Mouse (Mus musculus): ENCODE measurements around the gene Ddx24.

The Ddx24 gene

DNA sequence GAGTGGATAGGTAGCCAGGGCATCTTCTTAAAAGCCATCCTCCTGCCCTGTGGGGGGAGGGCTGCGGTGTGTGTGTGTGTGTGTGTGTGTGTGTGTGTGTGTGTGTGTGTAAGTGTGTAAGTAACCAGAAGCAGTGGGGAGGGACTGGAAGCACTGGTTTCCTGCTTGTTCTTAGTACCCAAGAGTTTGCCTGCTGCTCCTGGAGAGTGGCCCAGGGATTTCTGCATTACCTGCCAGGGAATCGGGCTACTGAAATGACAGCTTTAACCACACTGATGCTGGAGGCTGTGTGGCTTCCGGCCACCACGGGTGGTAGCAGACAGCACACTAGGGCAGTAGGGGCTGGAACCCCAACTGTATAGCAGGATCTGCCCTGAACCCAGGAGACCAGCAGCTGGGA is 35.6 kb downstream of the Ddx24 start:
- no peak for DNase-seq (ENCODE audit: low spot score in 2 of 2)

DNA sequence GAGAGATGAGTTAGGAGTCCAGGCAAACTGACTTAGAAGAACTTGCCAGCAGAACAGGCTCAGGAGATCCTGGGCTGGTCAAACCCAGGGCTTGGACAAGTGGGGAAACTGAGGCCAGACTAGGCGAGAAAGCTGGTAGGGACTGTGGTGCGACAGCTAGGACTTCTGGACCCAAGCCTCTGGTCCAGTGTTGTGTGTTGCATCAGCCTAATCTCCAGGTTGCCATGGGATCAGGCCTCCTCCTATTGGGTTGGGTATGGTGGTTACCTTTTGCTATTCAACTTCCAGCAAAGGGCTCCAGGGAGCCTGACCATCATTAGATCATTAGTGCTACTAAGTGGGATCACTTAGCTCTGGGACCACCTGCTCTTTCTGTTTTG is 36.3 kb downstream of the Ddx24 start:
- DNase-seq (ENCODE audit: low spot score in 2 of 2) = no peak

DNA sequence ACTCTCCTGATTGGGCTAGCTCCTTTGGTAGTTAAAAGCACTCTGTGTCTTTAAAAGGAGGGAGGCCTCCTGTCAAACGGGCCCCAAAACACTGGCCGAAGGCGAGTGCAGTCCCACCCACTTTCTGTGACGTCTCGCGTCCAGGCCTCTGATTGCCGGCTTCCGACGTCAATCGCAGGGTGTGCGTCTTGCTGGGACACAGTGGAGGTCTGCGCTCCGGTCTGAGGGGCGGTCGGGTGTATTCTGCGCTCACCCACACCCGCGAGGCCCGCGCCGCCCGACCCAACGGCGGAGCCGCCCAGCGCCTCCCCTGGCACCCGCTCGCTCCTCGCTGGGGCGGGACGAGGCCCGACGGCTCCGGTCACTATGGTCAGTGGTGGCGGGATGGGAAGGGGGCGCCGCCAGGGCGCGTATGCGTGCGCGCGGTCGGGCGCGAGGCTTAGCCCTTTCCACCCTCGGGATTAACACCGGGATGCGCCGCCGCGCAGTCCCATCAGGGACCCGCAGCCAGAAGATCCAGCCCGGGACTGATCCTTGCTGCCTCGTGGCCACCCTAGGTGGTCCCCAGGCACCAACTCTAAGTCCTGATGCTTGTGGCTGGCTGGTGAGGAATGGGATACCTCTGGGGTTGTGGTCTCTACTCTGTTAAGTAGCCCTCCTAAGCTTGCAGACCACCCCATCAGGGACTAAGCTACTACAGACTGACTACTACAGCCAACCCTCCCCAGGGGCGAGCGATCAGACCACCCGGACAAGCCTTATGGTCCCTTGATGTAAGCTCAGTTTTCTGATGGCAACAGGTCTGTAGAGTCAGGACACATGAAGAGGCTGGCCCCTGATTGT is 36.9 kb downstream of the Ddx24 start, which contains the start of gene Otub2:
Gene Otub2, plus strand, starts transcription at position 178 of the 843 bp plus-strand sequence.
- DNase-seq (ENCODE audit: low spot score in 2 of 2) = peak; percentile 96 to 97

DNA sequence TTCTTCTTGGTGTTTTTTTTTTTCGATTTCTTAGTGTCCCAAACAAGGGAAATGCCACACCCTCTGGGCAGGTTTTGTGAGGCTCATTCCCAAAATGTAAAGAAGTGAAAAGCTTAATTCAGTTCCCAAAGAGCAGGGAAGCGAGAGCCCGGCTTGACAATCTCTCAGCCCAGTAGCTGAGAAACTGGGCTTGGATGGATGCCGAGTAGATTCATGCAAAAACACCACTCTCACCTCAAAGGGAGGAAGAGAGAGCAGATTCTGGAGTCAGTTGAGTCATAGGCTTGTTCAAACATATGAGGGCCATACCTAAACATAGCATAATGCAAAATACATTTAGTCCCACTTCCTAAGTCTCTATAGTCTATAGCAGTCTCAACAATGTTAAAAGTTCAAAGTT is 45.4 kb downstream of the Ddx24 start:
- no peak for DNase-seq (ENCODE audit: low spot score in 2 of 2)

DNA sequence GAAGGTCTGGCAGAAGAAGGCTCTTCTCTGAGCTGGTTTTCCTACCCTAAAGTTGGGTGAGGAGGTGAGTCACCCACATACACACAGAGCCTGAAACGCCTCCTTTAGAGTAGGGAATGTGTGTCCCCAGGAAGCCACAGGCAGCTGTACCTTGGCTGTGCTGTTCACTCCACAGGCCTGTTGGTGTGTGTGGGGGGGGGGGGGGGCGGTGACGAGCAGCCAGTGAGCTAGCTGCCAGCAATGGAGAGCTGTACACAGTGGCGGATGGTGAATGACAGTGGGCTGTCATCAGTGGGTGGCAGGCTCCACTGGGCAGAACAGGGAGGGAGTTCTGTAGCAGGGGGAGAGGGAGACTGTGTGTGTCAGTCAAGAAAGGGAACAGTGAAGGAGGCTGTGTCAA is 48.9 kb downstream of the Ddx24 start:
- DNase-seq (ENCODE audit: low spot score in 2 of 2) = no peak

DNA sequence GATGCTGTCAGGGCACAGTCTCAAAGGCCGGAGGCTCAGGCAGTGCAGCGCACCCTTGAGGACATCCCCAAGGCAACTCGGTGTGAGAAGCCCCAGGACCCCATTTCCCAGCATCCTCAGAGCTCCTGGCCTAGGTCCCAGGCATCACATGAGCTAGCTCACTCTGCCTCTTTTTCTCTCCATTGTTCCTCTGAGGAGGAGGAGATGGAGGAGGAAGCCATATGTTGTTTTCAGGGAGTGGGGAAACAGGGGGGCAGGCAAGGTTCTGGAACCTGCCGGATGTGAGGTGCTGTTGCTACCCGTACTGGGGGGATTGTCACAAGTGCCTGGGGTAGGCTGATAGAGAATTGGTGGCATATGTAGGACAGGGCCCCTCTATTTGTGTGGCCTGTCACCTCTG is 49.5 kb downstream of the Ddx24 start:
- no peak for DNase-seq (ENCODE audit: low spot score in 2 of 2)

DNA sequence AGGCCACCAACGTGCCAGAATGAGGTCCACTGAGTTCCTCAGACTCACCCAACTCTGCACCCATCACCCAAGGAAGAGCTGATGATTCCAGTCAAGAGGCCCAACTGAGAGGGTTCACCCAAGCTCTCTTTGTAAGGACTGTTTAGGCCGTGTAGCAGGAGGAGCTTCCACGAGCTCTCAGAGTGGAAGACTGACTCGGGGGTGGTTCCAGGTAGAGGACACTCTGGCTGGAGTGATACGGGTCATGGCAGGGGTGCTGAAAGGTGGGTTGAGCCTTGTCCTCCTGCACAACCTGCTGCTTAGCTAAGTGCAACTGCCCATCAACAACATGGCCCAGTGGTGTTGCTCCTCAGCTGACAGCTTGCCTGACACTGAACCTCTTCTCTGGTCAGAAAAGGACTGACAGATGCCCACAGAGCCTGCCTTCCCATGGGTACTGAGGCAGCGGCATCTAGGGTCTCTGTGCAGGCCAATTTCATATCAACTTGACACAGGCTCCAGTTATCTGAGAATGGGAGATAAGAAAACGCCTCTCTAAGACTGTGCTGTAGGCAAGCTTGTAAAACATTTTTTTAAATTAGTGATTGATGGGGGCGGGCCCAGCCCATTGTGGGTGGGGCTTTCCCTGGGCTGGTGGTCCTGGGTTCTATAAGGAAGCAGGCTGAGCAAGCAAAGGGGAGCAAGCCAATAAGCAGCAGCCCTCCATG is 51.9 kb downstream of the Ddx24 start:
- DNase-seq (ENCODE audit: low spot score in 2 of 2) = no peak

DNA sequence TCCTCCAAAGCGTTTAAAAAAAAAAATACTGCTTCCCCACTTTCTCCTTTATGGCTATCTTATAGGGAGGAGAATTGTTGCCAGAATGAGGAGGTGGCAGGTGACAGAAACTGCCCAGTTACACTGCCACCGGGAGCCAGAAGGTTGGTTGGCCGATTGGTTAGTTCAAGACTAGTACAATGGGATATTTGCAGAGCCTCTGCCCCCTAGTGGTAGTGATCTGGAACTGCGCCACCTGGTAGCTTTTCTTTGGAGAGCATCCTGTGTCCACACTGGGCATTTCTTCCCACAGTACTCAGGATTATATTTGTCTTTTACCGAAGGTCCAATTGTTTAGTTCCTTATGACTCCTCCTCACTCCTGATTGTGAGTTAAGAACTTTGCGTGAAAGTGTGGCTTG is 53.9 kb downstream of the Ddx24 start:
- peak in 1 of 2 experiments; percentile 47 for DNase-seq (ENCODE audit: low spot score in 2 of 2)

DNA sequence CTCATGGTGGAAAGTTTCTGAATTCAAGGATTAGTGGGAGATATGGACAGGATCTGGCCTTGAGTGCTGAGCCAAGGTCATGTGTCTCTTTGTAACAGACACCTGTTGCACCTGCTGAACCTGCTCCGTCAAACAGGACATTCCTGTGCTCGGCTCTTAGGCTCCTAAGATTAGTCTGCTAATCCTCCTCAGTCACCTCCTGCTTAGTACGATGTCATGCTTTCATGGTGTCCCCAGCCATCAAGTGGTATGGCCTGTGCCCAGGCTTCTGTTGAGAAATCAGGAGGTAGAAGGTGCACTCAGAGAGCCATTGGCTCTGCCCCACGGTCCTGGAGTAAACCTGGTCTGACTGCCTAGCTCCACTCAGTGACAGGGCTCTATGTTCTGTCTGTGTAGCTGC is 54.8 kb downstream of the Ddx24 start:
- DNase-seq (ENCODE audit: low spot score in 2 of 2) = no peak

DNA sequence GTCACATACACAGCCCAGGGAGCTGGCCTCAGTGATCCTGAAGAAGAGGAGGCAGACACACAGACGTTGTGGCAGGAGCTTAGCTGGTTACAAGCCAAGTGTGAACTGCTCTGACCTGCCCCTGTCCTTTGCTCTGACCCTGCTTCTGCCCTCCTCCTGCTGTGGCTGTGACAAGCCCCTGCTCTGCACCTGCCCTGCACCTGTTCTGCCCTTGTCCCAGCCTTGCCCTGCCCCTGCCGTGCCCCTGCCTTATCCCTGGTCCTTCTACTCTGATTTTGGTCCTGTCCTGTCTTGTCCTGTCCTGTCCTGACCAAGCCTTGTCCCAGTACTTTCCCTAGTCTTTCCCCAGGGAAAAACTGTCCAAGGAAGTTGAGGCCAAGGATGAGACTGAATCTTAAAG is 56.9 kb downstream of the Ddx24 start:
- DNase-seq (ENCODE audit: low spot score in 2 of 2) = no peak

DNA sequence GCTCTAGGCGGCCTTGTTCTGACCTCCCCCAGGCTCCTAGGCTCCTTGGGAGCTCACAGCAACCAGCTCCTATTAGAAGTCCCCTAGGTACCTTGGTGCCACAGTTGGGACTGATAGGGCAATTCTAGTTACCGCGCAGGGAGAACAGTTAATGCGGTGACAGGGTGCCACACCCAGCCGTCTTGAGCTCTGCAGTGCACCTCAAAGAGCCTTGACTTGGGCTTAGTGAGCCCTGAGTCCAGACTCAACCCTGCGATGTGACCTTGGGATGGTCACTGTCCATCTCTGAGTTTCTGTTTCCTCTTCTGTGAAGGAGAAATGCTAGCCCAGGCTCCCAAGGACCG is 57.3 kb downstream of the Ddx24 start:
- no peak for DNase-seq (ENCODE audit: low spot score in 2 of 2)

DNA sequence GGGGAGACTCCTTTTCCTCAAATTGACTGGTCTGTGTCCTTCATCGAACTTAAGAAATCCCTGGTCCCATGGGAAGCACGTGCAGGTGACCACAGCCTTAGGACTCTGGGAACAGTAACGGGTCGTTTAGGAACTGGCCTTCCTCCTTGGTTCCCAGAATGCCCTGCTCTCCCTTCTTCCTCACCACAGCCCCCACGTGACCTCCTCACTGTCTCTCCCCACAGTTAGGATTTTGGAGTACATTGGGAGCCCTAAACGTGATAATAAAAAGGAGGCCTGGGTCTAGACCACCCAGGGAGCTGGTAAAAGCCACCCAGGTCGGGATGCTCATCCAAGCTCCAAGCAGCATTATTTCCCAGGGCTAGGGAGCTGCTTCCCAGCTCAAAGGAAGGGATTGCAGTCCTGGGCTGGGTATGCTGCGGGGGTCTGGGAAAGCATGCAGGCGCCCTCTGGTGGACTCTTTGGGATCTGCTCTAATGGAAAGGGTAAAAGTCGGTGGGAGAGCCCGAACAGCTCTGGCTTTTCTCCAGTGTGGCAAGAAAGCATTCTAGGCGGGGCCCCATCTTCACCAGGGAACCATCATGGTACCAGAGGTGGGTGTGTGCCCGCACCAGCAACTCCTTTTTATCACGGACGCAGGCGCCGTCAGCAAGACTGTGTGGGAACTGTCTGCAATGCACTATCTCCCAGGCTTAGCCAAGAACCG is 57.9 kb downstream of the Ddx24 start:
- peak; percentile 43 to 58 for DNase-seq (ENCODE audit: low spot score in 2 of 2)

DNA sequence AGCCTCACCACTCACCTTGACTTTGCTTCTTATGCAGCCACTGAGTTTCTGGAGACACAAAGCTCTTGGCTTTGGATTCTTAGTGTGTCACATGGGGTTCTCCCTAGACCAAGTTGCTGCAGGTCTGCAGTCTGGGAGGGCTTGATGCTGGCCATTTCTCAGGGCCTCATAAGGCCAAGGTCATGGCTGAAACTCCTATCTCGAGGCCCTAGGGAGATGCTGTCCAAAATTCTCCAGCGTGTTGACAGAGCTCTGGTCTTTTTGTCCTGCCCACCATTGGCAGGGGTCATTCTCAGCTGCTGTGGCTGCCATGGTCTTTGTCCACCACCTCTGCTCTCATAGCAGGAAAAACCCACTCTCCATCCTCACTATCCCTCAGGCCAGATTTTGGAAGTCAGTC is 58.5 kb downstream of the Ddx24 start:
- DNase-seq (ENCODE audit: low spot score in 2 of 2) = no peak

DNA sequence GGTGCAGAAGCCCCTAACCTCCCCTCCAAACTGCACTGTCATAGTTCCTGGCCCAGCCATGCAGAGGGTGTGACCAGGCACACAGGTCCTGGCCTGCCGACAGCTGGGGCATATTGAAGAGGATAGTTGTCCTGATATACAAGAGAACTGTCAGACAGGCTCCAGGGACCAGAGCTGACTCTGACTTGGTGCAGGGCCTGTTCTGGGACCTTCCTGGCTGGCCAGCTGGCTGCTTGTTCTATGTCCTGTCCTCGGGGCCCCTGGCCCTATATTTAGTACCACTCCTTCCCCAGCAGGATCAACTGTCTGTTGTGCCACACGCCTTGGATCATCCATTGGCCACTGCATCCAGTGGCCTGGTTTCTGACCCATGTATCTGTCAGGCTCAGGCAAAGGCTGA is 63.3 kb downstream of the Ddx24 start:
- no peak for DNase-seq (ENCODE audit: low spot score in 2 of 2)

DNA sequence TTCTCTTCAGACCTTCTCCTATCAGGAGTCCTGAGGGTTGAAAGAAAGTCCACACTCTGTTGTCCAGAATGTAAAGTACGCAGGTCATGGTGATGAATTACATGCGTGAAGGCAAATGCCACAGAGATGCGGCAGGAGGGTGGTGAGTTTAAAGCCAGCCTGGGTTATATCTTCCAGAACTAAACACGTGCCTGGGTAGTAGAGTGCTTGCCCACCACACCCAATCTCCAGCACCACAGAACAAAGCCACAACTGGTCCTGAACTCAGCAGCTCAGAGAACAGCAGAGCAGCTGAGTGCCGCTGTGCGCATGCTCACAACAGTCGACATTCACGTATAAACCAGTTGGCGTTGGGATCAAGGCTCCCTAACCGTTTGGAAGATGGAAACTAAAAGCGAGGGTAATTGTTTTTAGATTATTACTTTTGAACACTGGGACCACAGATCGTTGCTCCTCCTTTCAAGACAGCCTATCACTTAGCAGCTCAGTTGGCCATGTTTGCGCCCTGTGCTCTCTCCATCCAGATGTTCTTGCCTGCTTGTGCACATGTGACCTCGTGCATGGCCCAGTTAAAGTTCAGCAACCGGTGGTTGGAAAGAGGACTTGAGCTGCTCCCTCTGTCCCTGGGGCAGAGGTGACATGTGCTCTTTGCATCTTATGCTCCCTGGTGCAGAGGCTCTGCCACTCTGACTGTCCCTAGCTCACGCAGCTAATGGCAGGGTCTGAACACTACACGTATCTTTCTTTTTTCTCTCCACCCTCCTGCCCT is 63.9 kb downstream of the Ddx24 start:
- no peak for DNase-seq (ENCODE audit: low spot score in 2 of 2)

DNA sequence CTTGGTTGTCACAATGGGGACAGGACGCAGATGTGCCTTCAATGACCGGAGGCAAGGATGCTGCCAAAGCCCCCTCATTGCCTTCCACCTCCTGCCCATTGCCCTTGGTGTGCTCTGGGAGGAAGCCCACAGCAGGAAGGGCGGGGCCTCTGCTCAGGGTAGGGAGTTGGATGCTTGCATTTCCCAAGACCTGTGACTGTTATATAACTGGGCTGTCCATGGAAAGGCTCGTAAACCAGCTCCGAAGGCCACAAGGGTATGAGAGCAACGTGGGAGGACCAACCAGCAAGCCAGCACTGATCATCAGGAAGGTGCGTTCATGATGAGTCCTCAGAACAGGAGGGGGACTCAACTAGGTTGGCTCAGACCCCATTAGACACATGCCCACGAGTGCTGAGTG is 64.8 kb downstream of the Ddx24 start:
- DNase-seq (ENCODE audit: low spot score in 2 of 2) = no peak

DNA sequence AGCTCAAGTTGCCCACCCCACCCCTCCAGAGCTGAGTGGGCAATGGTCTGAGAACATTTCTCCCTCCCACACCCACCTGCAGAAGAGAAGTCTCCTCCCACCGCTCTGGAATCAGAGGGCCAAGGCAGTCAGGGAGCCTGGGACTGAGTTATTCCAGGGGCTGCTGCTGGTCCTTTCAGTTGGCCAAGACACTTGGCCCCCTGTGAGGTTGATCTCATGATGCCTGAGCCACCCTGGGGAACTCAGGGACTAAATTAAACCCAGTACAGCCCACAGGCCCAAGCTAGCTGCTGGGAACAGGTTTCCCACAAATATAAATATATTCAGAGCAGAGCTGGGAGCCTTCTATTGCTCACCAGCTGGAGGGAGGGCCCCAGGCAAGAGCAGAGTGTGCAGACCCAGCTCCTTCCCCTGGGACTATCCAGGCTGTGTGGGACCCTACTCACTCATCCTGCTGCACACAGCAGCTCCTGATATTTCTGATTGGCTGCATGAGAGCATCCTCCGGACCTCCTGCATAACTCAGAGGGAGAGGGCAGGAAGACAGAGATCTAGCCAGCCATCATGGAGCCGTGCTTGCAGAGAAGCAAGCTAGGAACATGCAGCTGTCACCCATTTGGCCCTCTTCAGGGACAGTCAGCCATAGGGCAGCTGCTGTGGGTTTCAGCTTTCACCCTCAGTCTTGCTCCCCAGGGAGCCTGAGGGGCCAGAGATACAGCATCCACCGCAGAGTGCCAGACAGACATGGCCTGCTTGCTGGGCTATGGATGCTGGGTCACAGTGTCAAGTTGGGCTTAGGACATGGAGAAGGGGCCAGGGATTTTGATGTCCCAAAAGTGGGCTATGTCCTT is 66.5 kb downstream of the Ddx24 start:
- DNase-seq (ENCODE audit: low spot score in 2 of 2) = no peak

DNA sequence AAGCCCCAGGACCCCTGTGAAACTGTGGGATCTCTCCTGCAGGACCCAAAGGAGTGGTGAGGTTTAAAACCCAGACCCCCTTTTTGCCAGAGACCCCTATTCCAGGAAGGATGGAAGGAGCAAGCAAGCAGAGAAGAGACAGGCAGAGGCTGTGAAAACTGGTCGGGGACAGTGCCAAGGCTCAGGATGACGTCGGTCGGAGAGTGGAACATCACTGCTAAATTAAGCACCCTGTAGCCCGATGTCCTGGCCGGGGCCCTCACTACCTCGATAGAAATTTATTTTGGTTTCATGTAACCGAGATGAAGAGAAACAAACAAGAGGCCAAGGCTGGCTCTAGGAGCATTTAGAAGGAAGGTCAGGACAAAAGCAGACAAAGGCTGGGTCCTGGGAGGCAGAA is 67.4 kb downstream of the Ddx24 start:
- DNase-seq (ENCODE audit: low spot score in 2 of 2) = no peak
